Mouse (Mus musculus) T-helper 1 cell (primary cell): Measurements from ENCODE around the gene Maml3.

Experiments
- in situ Hi-C: fragments of 300-600 bp; cut with MboI, MseI; formaldehyde crosslinking; loops from one replicate; pipeline ENCODE4 v1.15.1; 2025; ENCODE audit warnings: high pct_unique_total_duplicates

Gene Maml3

GRCm38 (mm10) chr3:51963151-51963791, 141.6 kb downstream of the Maml3 start:
- in situ Hi-C loops: no loop called here

- in situ Hi-C loops: no loop called here
These were observed 146.1 kb downstream of the Maml3 start for GRCm38 (mm10) chr3:51958751-51959150.

DNA sequence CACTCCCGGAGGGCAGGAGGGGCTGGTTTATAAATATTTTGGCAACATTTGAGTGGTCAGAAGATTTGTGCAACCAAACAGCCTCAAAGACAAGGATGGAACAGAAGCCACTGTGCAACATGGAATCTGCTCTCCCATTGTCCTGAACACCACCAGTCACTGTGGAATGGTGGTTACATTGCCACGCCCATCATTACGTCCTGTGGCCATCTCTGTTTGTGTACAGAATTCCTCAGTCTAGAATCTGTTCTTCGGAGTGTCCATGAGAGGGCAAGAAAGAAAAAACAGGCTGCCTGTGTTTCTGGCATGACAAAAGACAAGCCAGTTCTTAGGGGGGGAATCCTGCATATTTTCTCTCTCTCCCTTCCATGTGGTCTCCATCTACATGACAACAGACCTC, 150.4 kb downstream of the Maml3 start:
- in situ Hi-C loops: no loop called here

- in situ Hi-C loops: no loop called here
These were observed 150.9 kb downstream of the Maml3 start for GRCm38 (mm10) chr3:51953927-51954326.

GRCm38 (mm10) chr3:51952728-51953623, 151.9 kb downstream of the Maml3 start:
- in situ Hi-C loops: no loop called here

GRCm38 (mm10) chr3:51952267-51952666, 152.6 kb downstream of the Maml3 start:
- in situ Hi-C loops: no loop called here

GRCm38 (mm10) chr3:51949651-51950050, 155.2 kb downstream of the Maml3 start:
- in situ Hi-C loops: no loop called here

DNA sequence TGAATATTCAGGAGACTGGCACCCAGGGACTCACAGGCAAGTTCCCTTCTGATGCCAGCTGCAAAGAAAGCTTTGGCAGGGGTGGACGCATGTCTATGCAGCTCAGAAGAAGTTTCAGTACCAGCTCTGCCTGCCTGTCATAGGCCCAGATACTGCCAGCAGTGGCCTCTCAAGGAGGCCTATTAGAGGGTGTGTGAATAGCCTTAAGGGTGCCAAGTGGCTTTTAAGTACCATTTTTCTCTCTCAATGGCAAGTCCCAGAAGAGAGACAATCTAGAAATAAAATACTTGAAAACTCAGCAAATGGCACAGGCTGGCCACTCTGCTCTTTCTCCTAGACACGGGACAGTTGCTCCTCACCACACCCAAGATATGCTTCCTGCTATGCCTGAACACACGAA, 157.7 kb downstream of the Maml3 start:
- in situ Hi-C loops: no loop called here

DNA sequence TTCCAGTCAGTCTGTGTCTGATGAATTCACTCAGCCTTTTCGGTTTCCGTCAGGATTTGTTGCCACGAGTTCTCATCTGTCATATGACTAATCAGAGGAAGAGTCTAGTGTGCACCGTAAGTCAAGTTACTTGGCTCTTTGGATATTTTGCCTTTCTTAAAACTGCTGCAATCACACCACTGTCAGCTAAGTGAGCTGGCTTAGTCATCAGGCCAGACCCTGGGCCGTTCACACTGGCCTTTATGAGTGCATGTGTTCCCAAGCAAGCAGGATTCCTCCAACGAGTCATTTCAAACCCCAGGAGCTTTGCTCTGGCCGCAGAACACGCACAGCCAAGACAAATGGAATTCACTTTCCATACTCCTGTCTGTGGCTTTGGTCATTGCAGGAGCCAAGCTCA, 161.2 kb downstream of the Maml3 start:
- in situ Hi-C loops: no loop called here

DNA sequence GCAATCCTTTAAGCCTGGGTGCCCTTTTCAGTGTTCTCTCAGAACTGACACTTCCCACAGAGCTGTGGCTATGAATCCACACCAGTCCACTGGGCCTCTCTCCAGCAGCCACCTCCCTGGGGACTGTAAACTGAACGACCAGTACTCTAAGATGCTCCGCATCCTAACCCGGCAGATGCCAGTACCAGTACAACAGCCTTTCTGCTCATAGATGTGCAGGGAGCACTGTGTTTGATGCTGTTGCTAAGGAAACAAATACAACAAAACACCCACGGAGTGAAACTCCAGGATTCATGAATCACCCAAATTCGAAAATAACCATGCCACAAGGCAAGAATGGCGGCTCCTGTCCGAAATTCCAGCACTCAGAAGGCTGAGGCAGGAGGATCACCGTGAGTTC, 163.1 kb downstream of the Maml3 start:
- in situ Hi-C loops: no loop called here

GRCm38 (mm10) chr3:51939864-51940263, 165.0 kb downstream of the Maml3 start:
- in situ Hi-C loops: no loop called here

- in situ Hi-C loops: no loop called here
These were observed 165.8 kb downstream of the Maml3 start for GRCm38 (mm10) chr3:51939054-51939453.

DNA sequence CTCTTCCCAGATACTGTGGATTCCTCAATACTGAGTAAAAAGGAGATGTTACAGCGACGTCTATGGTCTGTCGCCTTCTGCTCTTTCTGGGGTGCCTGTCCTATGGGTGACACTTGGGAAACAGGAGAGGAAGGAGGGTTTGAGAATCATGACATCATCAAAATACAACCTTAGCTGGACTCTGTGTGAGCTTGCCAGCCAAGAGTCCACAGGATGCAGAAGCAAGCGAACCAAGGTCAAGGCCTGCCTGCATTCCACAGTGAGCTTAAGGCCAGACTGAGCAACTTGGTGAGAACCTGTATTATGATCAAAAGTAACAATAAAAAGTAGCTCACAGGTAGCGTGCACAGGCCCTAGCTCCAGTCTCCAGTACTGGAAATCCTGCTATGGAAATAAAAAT, 167.7 kb downstream of the Maml3 start:
- in situ Hi-C loops: no loop called here

DNA sequence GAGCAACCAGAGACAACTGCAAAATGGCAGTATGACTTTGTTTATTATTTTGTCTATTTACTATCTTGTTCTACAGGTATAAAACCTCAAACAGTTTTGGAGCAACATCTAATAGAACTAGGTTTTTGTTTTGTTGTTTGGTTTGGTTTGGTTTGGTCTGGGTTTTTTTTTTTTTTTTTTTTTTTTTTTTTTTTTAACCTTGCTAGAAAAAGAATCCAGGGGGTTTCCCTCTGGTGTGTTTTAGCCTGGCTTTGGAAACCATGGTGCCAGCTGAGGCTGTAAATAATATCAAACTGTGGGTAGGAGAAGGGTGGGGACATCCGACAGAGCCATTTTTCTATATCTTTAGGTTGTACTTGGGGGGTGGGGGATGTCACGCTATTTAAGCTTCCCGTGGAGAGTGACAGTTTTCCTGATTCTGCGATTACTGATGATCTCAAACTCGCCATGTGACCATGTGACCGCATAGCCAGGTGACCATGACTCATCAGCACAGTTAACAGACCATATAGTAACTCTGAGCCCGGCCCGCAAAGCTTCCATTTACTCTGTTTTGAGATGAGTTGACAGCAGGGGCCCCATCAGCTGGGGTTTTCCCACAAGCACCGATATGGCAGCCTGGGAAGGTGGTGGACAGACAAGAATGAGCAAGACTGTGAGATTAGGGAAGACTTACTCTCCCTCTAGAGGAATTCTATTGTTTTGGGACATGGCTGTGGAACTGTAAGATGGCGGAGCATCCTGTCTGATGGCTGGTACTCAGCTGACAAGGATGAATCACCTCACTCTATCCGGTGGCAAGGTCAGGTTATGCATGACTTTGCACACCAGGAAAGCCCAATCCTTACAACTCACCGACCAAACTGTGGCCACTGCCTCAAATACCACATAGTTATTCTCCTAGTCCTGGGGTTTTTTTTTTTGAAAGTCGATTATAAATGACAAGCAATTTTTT, 170.1 kb downstream of the Maml3 start:
- in situ Hi-C loops: no loop called here

- in situ Hi-C loops: no loop called here
These were observed 176.7 kb downstream of the Maml3 start for GRCm38 (mm10) chr3:51928188-51928587.

DNA sequence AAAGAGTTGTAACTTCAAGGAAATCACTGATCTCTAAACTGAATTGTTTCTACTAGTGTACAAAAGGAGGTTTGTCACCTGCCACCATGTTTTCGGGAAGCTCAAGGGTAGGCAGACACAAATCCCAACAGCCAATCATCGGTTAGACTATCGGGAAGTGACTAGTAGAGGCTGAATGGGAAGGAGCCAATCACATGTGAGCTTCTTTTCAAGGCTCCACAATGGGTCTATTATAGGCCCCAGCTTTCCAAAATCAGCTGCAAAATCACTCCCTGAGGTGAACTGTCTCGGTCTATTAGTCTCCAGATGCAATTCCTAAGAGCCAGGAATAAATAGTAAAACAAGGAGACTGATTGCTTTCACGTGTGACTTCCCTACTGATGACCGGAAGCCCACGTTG, 177.3 kb downstream of the Maml3 start:
- in situ Hi-C loops: no loop called here

DNA sequence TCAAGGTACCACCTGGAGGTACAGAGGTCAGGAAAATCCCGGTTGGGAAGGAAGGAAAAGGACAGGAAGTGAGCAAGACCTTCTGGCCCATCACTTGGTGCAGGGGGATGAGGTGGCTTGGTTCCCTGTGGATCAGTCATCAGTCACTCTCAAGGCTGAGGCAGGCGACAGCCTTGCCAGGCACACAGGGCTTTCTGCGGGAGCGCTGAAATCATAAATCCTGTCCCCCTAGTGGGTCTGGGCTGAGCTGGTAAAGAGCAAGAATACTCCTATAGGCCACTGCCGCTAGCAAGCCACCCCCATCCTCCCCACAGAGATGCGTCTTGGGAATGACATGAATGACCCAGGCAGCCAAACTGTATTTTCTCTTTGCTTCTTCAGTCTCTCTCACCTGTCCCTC, 177.8 kb downstream of the Maml3 start:
- in situ Hi-C loops: no loop called here

GRCm38 (mm10) chr3:51925758-51926157, 179.1 kb downstream of the Maml3 start:
- in situ Hi-C loops: no loop called here

- in situ Hi-C loops: no loop called here
These were observed 180.2 kb downstream of the Maml3 start for GRCm38 (mm10) chr3:51924636-51925035.

DNA sequence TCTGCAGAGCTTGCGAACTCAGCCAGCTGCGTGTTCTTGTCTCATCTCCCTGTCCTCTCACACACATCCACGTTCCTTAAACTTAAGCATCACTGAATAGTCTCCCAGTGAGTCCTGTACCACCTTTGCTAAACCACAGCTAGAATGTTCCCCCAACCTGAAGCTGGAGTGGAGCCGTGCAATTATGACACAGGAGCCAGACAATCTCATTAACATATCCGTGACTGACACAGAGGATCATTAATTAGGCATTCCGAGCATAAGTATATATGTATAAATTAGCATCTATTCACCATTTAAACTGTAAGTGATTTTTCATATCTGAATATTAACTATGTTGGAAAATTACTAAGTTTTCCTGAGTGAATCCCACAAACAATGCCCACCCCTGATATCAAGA, 181.1 kb downstream of the Maml3 start:
- in situ Hi-C loops: no loop called here

GRCm38 (mm10) chr3:51916902-51917301, 188.0 kb downstream of the Maml3 start:
- in situ Hi-C loops: no loop called here
